Mouse (Mus musculus) MEL (cell line): Measurements from ENCODE around the gene Cacna1h. TPM values are rescaled to one million over a fixed set of nuclear protein-coding genes. Genes with fewer than 3 reads are reported as not detected.

Experiments
- DNase-seq: peaks from one replicate; pipeline ENCODE4 v3.0.0; 2011; ENCODE audit warnings: low read depth, low spot score
- H3K27ac ChIP-seq: 2 replicates; pipeline ENCODE4 v1.5.1; 2012; ENCODE audit warnings: low read depth, mild to moderate bottlenecking, control low read depth, low read length, moderate library complexity; ENCODE audit not compliant: control insufficient read depth
- H3K27me3 ChIP-seq, 2 experiments: fragments of 150-350 bp in 1 of 2; sonication (generic) in 1 of 2; 2 replicates each; pipeline ENCODE4 v1.6.1; 2012; ENCODE audit warnings: low read length in 2 of 2, mild to moderate bottlenecking in 2 of 2, improper control_type of control experiment in 1 of 2, moderate library complexity in 1 of 2; ENCODE audit not compliant: insufficient read depth in 2 of 2, control insufficient read depth in 1 of 2
- H3K36me3 ChIP-seq, 2 experiments: 2 replicates each; pipeline ENCODE4 v1.6.1; 2012 to 2014; ENCODE audit warnings: low read length in 2 of 2, improper control_type of control experiment in 1 of 2, inconsistent platforms in 1 of 2, mild to moderate bottlenecking in 1 of 2; ENCODE audit not compliant: insufficient read depth in 2 of 2, control insufficient read depth in 1 of 2
- H3K4me1 ChIP-seq, 2 experiments: fragments of 150-350 bp in 1 of 2; sonication (generic) in 1 of 2; 2 replicates each; pipeline ENCODE4 v1.6.1; 2012; ENCODE audit warnings: low read length in 2 of 2, improper control_type of control experiment in 1 of 2, mild to moderate bottlenecking in 1 of 2; ENCODE audit not compliant: insufficient read depth in 2 of 2, control insufficient read depth in 1 of 2
- H3K4me3 ChIP-seq, 2 experiments: fragments of 150-350 bp in 1 of 2; sonication (generic) in 1 of 2; 2 replicates each; pipeline ENCODE4 v1.5.1; 2012; ENCODE audit warnings: low read depth in 2 of 2, low read length in 2 of 2, mild to moderate bottlenecking in 2 of 2, moderate library complexity in 2 of 2, control low read depth in 1 of 2, improper control_type of control experiment in 1 of 2; ENCODE audit not compliant: control insufficient read depth in 1 of 2, insufficient read depth in 1 of 2
- H3K79me2 ChIP-seq: 2 replicates; pipeline ENCODE4 v1.6.1; 2012; ENCODE audit warnings: mild to moderate bottlenecking, low read length, moderate library complexity; ENCODE audit not compliant: control insufficient read depth, poor library complexity, insufficient read depth
- H3K9ac ChIP-seq: 2 replicates; pipeline ENCODE4 v1.6.1; 2012; ENCODE audit warnings: low read depth, mild to moderate bottlenecking, control low read depth, low read length, moderate library complexity; ENCODE audit not compliant: control insufficient read depth, poor library complexity, severe bottlenecking
- H3K9me3 ChIP-seq: fragments of 150-350 bp; sonication (generic); replicated peaks from 2 replicates; pipeline ENCODE4 v1.6.1; 2012; ENCODE audit warnings: mild to moderate bottlenecking, low read length, improper control_type of control experiment, moderate library complexity; ENCODE audit not compliant: insufficient read depth
- BHLHE40 ChIP-seq: IDR thresholded peaks from 2 replicates; pipeline ENCODE4 v1.6.1; 2012; ENCODE audit warnings: low read depth, mild to moderate bottlenecking, inconsistent platforms, low read length, improper control_type of control experiment, borderline replicate concordance
- CTCF ChIP-seq, 3 experiments: IDR thresholded peaks in 2 of 3; conservative IDR thresholded peaks in 1 of 3; 2 replicates each; pipeline ENCODE4 v1.5.1; 2011 to 2012; ENCODE audit warnings: low read length in 3 of 3, low read depth in 2 of 3, mild to moderate bottlenecking in 2 of 3, improper control_type of control experiment in 1 of 3, inconsistent platforms in 1 of 3, mixed read lengths in 1 of 3, moderate library complexity in 1 of 3; ENCODE audit not compliant: control insufficient read depth in 1 of 3, insufficient read depth in 1 of 3, poor library complexity in 1 of 3, severe bottlenecking in 1 of 3
- E2F4 ChIP-seq: IDR thresholded peaks from 2 replicates; pipeline ENCODE4 v1.6.1; 2011; ENCODE audit warnings: low read depth, low read length, improper control_type of control experiment, borderline replicate concordance
- ELF1 ChIP-seq: IDR thresholded peaks from 2 replicates; pipeline ENCODE4 v1.6.1; 2014; ENCODE audit warnings: low read depth, mild to moderate bottlenecking, inconsistent platforms, low read length, improper control_type of control experiment, moderate library complexity
- EP300 ChIP-seq, 2 experiments: IDR thresholded peaks; 2 replicates each; pipeline ENCODE4 v1.6.1; 2011; ENCODE audit warnings: improper control_type of control experiment in 2 of 2, low read length in 2 of 2, low read depth in 1 of 2, mild to moderate bottlenecking in 1 of 2
- ETS1 ChIP-seq: IDR thresholded peaks from 2 replicates; pipeline ENCODE4 v1.6.1; 2012; ENCODE audit warnings: low read depth, mild to moderate bottlenecking, inconsistent platforms, low read length, improper control_type of control experiment, moderate library complexity
- GABPA ChIP-seq: IDR thresholded peaks from 2 replicates; pipeline ENCODE4 v1.6.1; 2012; ENCODE audit warnings: low read depth, mild to moderate bottlenecking, inconsistent platforms, low read length, improper control_type of control experiment, moderate library complexity
- JUND ChIP-seq: IDR thresholded peaks from 2 replicates; pipeline ENCODE4 v1.6.1; 2011; ENCODE audit warnings: low read depth, mild to moderate bottlenecking, improper control_type of control experiment, low read length
- MAFK ChIP-seq: IDR thresholded peaks from 2 replicates; pipeline ENCODE4 v1.6.1; 2011; ENCODE audit warnings: low read depth, mild to moderate bottlenecking, low read length, improper control_type of control experiment, borderline replicate concordance
- MAZ ChIP-seq: IDR thresholded peaks from 2 replicates; pipeline ENCODE4 v1.6.1; 2012; ENCODE audit warnings: low read depth, mild to moderate bottlenecking, inconsistent platforms, low read length, improper control_type of control experiment
- MXI1 ChIP-seq: IDR thresholded peaks from 2 replicates; pipeline ENCODE4 v1.6.1; 2011; ENCODE audit warnings: mild to moderate bottlenecking, low read depth, low read length, improper control_type of control experiment
- MYB ChIP-seq: IDR thresholded peaks from 2 replicates; pipeline ENCODE4 v1.6.1; 2011; ENCODE audit warnings: mild to moderate bottlenecking, low read depth, low read length, improper control_type of control experiment
- NELFE ChIP-seq: IDR thresholded peaks from 2 replicates; pipeline ENCODE4 v1.6.1; 2011; ENCODE audit warnings: low read depth, low read length, improper control_type of control experiment
- NRF1 ChIP-seq: IDR thresholded peaks from 2 replicates; pipeline ENCODE4 v1.6.1; 2014; ENCODE audit warnings: low read depth, mild to moderate bottlenecking, inconsistent platforms, low read length, improper control_type of control experiment, moderate library complexity; ENCODE audit not compliant: poor library complexity, insufficient read depth, severe bottlenecking
- POLR2A ChIP-seq, 2 experiments: IDR thresholded peaks; 2 replicates each; pipeline ENCODE4 v1.6.1; 2011 to 2012; ENCODE audit warnings: low read length in 2 of 2, mild to moderate bottlenecking in 2 of 2, control low read depth in 1 of 2, improper control_type of control experiment in 1 of 2, low read depth in 1 of 2, moderate library complexity in 1 of 2; ENCODE audit not compliant: control insufficient read depth in 1 of 2, insufficient read depth in 1 of 2, poor library complexity in 1 of 2
- POLR2AphosphoS2 ChIP-seq: IDR thresholded peaks from 2 replicates; pipeline ENCODE4 v1.6.1; 2011; ENCODE audit warnings: low read length, improper control_type of control experiment
- POLR2AphosphoS5 ChIP-seq: IDR thresholded peaks from 2 replicates; pipeline ENCODE4 v1.6.1; 2012; ENCODE audit warnings: low read depth, borderline replicate concordance, mild to moderate bottlenecking, inconsistent platforms, low read length, moderate library complexity, mixed read lengths
- RAD21 ChIP-seq: IDR thresholded peaks from 2 replicates; pipeline ENCODE4 v1.6.1; 2011; ENCODE audit warnings: mild to moderate bottlenecking, low read depth, low read length, improper control_type of control experiment
- SIN3A ChIP-seq: IDR thresholded peaks from 2 replicates; pipeline ENCODE4 v1.6.1; 2012; ENCODE audit warnings: low read length, improper control_type of control experiment, inconsistent platforms
- TAL1 ChIP-seq: IDR thresholded peaks from 2 replicates; pipeline ENCODE4 v1.6.1; 2012; ENCODE audit warnings: mild to moderate bottlenecking, inconsistent platforms, low read length, moderate library complexity, mixed read lengths
- TBP ChIP-seq: IDR thresholded peaks from 2 replicates; pipeline ENCODE4 v1.8.0; 2011; ENCODE audit warnings: low read depth, low read length, improper control_type of control experiment
- TCF12 ChIP-seq: IDR thresholded peaks from 2 replicates; pipeline ENCODE4 v1.6.1; 2014; ENCODE audit warnings: low read depth, mild to moderate bottlenecking, inconsistent platforms, low read length, improper control_type of control experiment, moderate library complexity
- UBTF ChIP-seq: IDR thresholded peaks from 2 replicates; pipeline ENCODE4 v1.6.1; 2012; ENCODE audit warnings: low read depth, mild to moderate bottlenecking, inconsistent platforms, low read length, improper control_type of control experiment, moderate library complexity, borderline replicate concordance; ENCODE audit not compliant: insufficient read depth
- USF2 ChIP-seq, 2 experiments: IDR thresholded peaks; 2 replicates each; pipeline ENCODE4 v1.6.1; 2011 to 2012; ENCODE audit warnings: improper control_type of control experiment in 2 of 2, low read length in 2 of 2, borderline replicate concordance in 1 of 2, inconsistent platforms in 1 of 2, low read depth in 1 of 2, mild to moderate bottlenecking in 1 of 2; ENCODE audit not compliant: insufficient read depth in 1 of 2
- ZC3H11A ChIP-seq: IDR thresholded peaks from 2 replicates; pipeline ENCODE4 v1.6.1; 2012; ENCODE audit warnings: low read depth, mild to moderate bottlenecking, inconsistent platforms, low read length, improper control_type of control experiment
- ZKSCAN1 ChIP-seq: IDR thresholded peaks from 2 replicates; pipeline ENCODE4 v1.6.1; 2012; ENCODE audit warnings: low read depth, mild to moderate bottlenecking, inconsistent platforms, low read length, improper control_type of control experiment, moderate library complexity
- ZMIZ1 ChIP-seq: IDR thresholded peaks from 2 replicates; pipeline ENCODE4 v1.6.1; 2012; ENCODE audit warnings: low read depth, mild to moderate bottlenecking, inconsistent platforms, low read length, improper control_type of control experiment, moderate library complexity
- ZNF384 ChIP-seq: IDR thresholded peaks from 2 replicates; pipeline ENCODE4 v1.6.1; 2012; ENCODE audit warnings: low read depth, mild to moderate bottlenecking, inconsistent platforms, low read length, improper control_type of control experiment
- polyA plus RNA-seq, 2 experiments: library from polyadenylated mRNA; stranded (reverse) in 1 of 2; unstranded in 1 of 2; fragments of >175 nt in 1 of 2; fragments of >200 nt in 1 of 2; gene quantifications; 2 replicates each; pipeline versions ENCODE4 v1.2.1 to v1.2.4; 2012; ENCODE audit warnings: low replicate concordance in 2 of 2, low read depth in 1 of 2; ENCODE audit not compliant: insufficient read length in 2 of 2, insufficient read depth in 1 of 2, missing spikeins in 1 of 2
- total RNA-seq: library from RNA; depleted of rRNA; stranded (reverse); fragments of 300-350 nt; gene quantifications from 2 replicates; pipeline ENCODE4 v1.2.3, GENCODE M21; 2012

Cacna1h gene
- total and polyA plus RNA-seq, 3 experiments, result 0.25 to 0.31 TPM; not detected in 1

- H3K4me1 ChIP-seq, result no peaks in the 10 kb centered on the region
- H3K4me3 ChIP-seq, result no peak overlapping the region
- DNase-seq, result no peak
- H3K27me3 ChIP-seq, result no peaks in the 10 kb centered on the region
- no peaks in the 10 kb centered on the region for H3K36me3 ChIP-seq
- no peak overlapping the region for H3K9ac ChIP-seq
- H3K27ac ChIP-seq, result no peak overlapping the region
- TF ChIP-seq SIN3A (no peak), MAFK (no peak), ZMIZ1 (no peak), BHLHE40 (no peak), ETS1 (no peak), ELF1 (no peak), POLR2AphosphoS5 (no peak), POLR2A (IDR thresholded peaks at IDR 0.05; ENCODE audit: control insufficient read depth in 1 of 2, insufficient read depth in 1 of 2, low read depth in 1 of 2, low read length in 2 of 2, poor library complexity in 1 of 2) (no peak), USF2 (IDR thresholded peaks at IDR 0.05; ENCODE audit: borderline replicate concordance in 1 of 2, insufficient read depth in 1 of 2, low read depth in 1 of 2, low read length in 2 of 2) (no peak), TBP (no peak), EP300 (IDR thresholded peaks at IDR 0.05; ENCODE audit: low read depth in 1 of 2, low read length in 2 of 2) (no peak), RAD21 (no peak), GABPA (no peak), TCF12 (no peak), ZC3H11A (no peak), ZNF384 (no peak), MXI1 (no peak), ZKSCAN1 (no peak), JUND (no peak)
- no peaks in the 10 kb centered on the region for H3K9me3 ChIP-seq
- no peaks in the 10 kb centered on the region for H3K79me2 ChIP-seq
Observed at GRCm38 (mm10) chr17:25408302-25408999, 25.1 kb downstream of the Cacna1h start.

GRCm38 (mm10) chr17:25407352-25407751 lies 26.2 kb downstream of the Cacna1h start:
- H3K79me2 ChIP-seq, result no peaks in the 10 kb centered on the region
- H3K36me3 ChIP-seq, result no peaks in the 10 kb centered on the region
- H3K4me1 ChIP-seq, result no peaks in the 10 kb centered on the region
- TF ChIP-seq BHLHE40 (no peak), MAFK (no peak), ZMIZ1 (no peak), NELFE (no peak), UBTF (no peak), POLR2AphosphoS2 (no peak), USF2 (IDR thresholded peaks at IDR 0.05; ENCODE audit: borderline replicate concordance in 1 of 2, insufficient read depth in 1 of 2, low read depth in 1 of 2, low read length in 2 of 2) (no peak), NRF1 (no peak), SIN3A (no peak), CTCF (IDR thresholded peaks at IDR 0.05 in 2 of 3, conservative IDR thresholded peaks at IDR 0.05 in 1 of 3; ENCODE audit: control insufficient read depth in 1 of 3, insufficient read depth in 1 of 3, low read depth in 2 of 3, low read length in 3 of 3, poor library complexity in 1 of 3, severe bottlenecking in 1 of 3) (no peak), TAL1 (no peak), E2F4 (no peak), JUND (no peak), POLR2A (IDR thresholded peaks at IDR 0.05; ENCODE audit: control insufficient read depth in 1 of 2, insufficient read depth in 1 of 2, low read depth in 1 of 2, low read length in 2 of 2, poor library complexity in 1 of 2) (no peak), MYB (no peak), ZC3H11A (no peak), TCF12 (no peak), GABPA (no peak), MAZ (no peak)
- TF ChIP-seq, all 39 proteins: peak for 0
- Histone ChIP-seq H3K27me3 (no peaks in the 10 kb centered on the region), H3K27ac (no peak overlapping the region), H3K4me3 (no peak overlapping the region), H3K9ac (no peak overlapping the region), H3K9me3 (no peaks in the 10 kb centered on the region)
- no peak for DNase-seq
